Mouse (Mus musculus) MEL (cell line): ENCODE data around the gene Sptbn1. TPM values are rescaled to one million over a fixed set of nuclear protein-coding genes. Genes with fewer than 3 reads are reported as not detected.

ENCODE experiments used
- DNase-seq: peaks from one replicate; pipeline ENCODE4 v3.0.0; 2011; ENCODE audit warnings: low read depth, low spot score
- H3K27ac ChIP-seq: 2 replicates; pipeline ENCODE4 v1.5.1; 2012; ENCODE audit warnings: low read depth, mild to moderate bottlenecking, control low read depth, low read length, moderate library complexity; ENCODE audit not compliant: control insufficient read depth
- H3K27me3 ChIP-seq, 2 experiments: fragments of 150-350 bp in 1 of 2; sonication (generic) in 1 of 2; 2 replicates each; pipeline ENCODE4 v1.6.1; 2012; ENCODE audit warnings: low read length in 2 of 2, mild to moderate bottlenecking in 2 of 2, improper control_type of control experiment in 1 of 2, moderate library complexity in 1 of 2; ENCODE audit not compliant: insufficient read depth in 2 of 2, control insufficient read depth in 1 of 2
- H3K36me3 ChIP-seq, 2 experiments: 2 replicates each; pipeline ENCODE4 v1.6.1; 2012 to 2014; ENCODE audit warnings: low read length in 2 of 2, improper control_type of control experiment in 1 of 2, inconsistent platforms in 1 of 2, mild to moderate bottlenecking in 1 of 2; ENCODE audit not compliant: insufficient read depth in 2 of 2, control insufficient read depth in 1 of 2
- H3K4me1 ChIP-seq, 2 experiments: fragments of 150-350 bp in 1 of 2; sonication (generic) in 1 of 2; 2 replicates each; pipeline ENCODE4 v1.6.1; 2012; ENCODE audit warnings: low read length in 2 of 2, improper control_type of control experiment in 1 of 2, mild to moderate bottlenecking in 1 of 2; ENCODE audit not compliant: insufficient read depth in 2 of 2, control insufficient read depth in 1 of 2
- H3K4me3 ChIP-seq, 2 experiments: fragments of 150-350 bp in 1 of 2; sonication (generic) in 1 of 2; 2 replicates each; pipeline ENCODE4 v1.5.1; 2012; ENCODE audit warnings: low read depth in 2 of 2, low read length in 2 of 2, mild to moderate bottlenecking in 2 of 2, moderate library complexity in 2 of 2, control low read depth in 1 of 2, improper control_type of control experiment in 1 of 2; ENCODE audit not compliant: control insufficient read depth in 1 of 2, insufficient read depth in 1 of 2
- H3K79me2 ChIP-seq: 2 replicates; pipeline ENCODE4 v1.6.1; 2012; ENCODE audit warnings: mild to moderate bottlenecking, low read length, moderate library complexity; ENCODE audit not compliant: control insufficient read depth, poor library complexity, insufficient read depth
- H3K9ac ChIP-seq: 2 replicates; pipeline ENCODE4 v1.6.1; 2012; ENCODE audit warnings: low read depth, mild to moderate bottlenecking, control low read depth, low read length, moderate library complexity; ENCODE audit not compliant: control insufficient read depth, poor library complexity, severe bottlenecking
- H3K9me3 ChIP-seq: fragments of 150-350 bp; sonication (generic); replicated peaks from 2 replicates; pipeline ENCODE4 v1.6.1; 2012; ENCODE audit warnings: mild to moderate bottlenecking, low read length, improper control_type of control experiment, moderate library complexity; ENCODE audit not compliant: insufficient read depth
- BHLHE40 ChIP-seq: IDR thresholded peaks from 2 replicates; pipeline ENCODE4 v1.6.1; 2012; ENCODE audit warnings: low read depth, mild to moderate bottlenecking, inconsistent platforms, low read length, improper control_type of control experiment, borderline replicate concordance
- CHD1 ChIP-seq: IDR thresholded peaks from 2 replicates; pipeline ENCODE4 v1.6.1; 2012; ENCODE audit warnings: low read depth, mild to moderate bottlenecking, inconsistent platforms, low read length, improper control_type of control experiment
- E2F4 ChIP-seq: IDR thresholded peaks from 2 replicates; pipeline ENCODE4 v1.6.1; 2011; ENCODE audit warnings: low read depth, low read length, improper control_type of control experiment, borderline replicate concordance
- ETS1 ChIP-seq: IDR thresholded peaks from 2 replicates; pipeline ENCODE4 v1.6.1; 2012; ENCODE audit warnings: low read depth, mild to moderate bottlenecking, inconsistent platforms, low read length, improper control_type of control experiment, moderate library complexity
- GATA1 ChIP-seq: IDR thresholded peaks from 2 replicates; pipeline ENCODE4 v1.6.1; 2011; ENCODE audit warnings: low read depth, low read length, improper control_type of control experiment
- HCFC1 ChIP-seq: IDR thresholded peaks from 2 replicates; pipeline ENCODE4 v1.6.1; 2012; ENCODE audit warnings: low read depth, mild to moderate bottlenecking, inconsistent platforms, low read length, improper control_type of control experiment, moderate library complexity
- JUND ChIP-seq: IDR thresholded peaks from 2 replicates; pipeline ENCODE4 v1.6.1; 2011; ENCODE audit warnings: low read depth, mild to moderate bottlenecking, improper control_type of control experiment, low read length
- MAX ChIP-seq: IDR thresholded peaks from 2 replicates; pipeline ENCODE4 v1.6.1; 2011; ENCODE audit warnings: low read length, improper control_type of control experiment
- MAZ ChIP-seq: IDR thresholded peaks from 2 replicates; pipeline ENCODE4 v1.6.1; 2012; ENCODE audit warnings: low read depth, mild to moderate bottlenecking, inconsistent platforms, low read length, improper control_type of control experiment
- MEF2A ChIP-seq: IDR thresholded peaks from 2 replicates; pipeline ENCODE4 v1.6.1; 2014; ENCODE audit warnings: low read depth, mild to moderate bottlenecking, inconsistent platforms, low read length, improper control_type of control experiment; ENCODE audit not compliant: poor library complexity, insufficient replicate concordance, severe bottlenecking; ENCODE audit errors: extremely low read depth
- MXI1 ChIP-seq: IDR thresholded peaks from 2 replicates; pipeline ENCODE4 v1.6.1; 2011; ENCODE audit warnings: mild to moderate bottlenecking, low read depth, low read length, improper control_type of control experiment
- MYB ChIP-seq: IDR thresholded peaks from 2 replicates; pipeline ENCODE4 v1.6.1; 2011; ENCODE audit warnings: mild to moderate bottlenecking, low read depth, low read length, improper control_type of control experiment
- MYC ChIP-seq: IDR thresholded peaks from 2 replicates; pipeline ENCODE4 v1.6.1; 2011; ENCODE audit warnings: low read depth, mild to moderate bottlenecking, low read length, improper control_type of control experiment, moderate library complexity
- NRF1 ChIP-seq: IDR thresholded peaks from 2 replicates; pipeline ENCODE4 v1.6.1; 2014; ENCODE audit warnings: low read depth, mild to moderate bottlenecking, inconsistent platforms, low read length, improper control_type of control experiment, moderate library complexity; ENCODE audit not compliant: poor library complexity, insufficient read depth, severe bottlenecking
- POLR2A ChIP-seq, 2 experiments: IDR thresholded peaks; 2 replicates each; pipeline ENCODE4 v1.6.1; 2011 to 2012; ENCODE audit warnings: low read length in 2 of 2, mild to moderate bottlenecking in 2 of 2, control low read depth in 1 of 2, improper control_type of control experiment in 1 of 2, low read depth in 1 of 2, moderate library complexity in 1 of 2; ENCODE audit not compliant: control insufficient read depth in 1 of 2, insufficient read depth in 1 of 2, poor library complexity in 1 of 2
- RAD21 ChIP-seq: IDR thresholded peaks from 2 replicates; pipeline ENCODE4 v1.6.1; 2011; ENCODE audit warnings: mild to moderate bottlenecking, low read depth, low read length, improper control_type of control experiment
- TAL1 ChIP-seq: IDR thresholded peaks from 2 replicates; pipeline ENCODE4 v1.6.1; 2012; ENCODE audit warnings: mild to moderate bottlenecking, inconsistent platforms, low read length, moderate library complexity, mixed read lengths
- TCF12 ChIP-seq: IDR thresholded peaks from 2 replicates; pipeline ENCODE4 v1.6.1; 2014; ENCODE audit warnings: low read depth, mild to moderate bottlenecking, inconsistent platforms, low read length, improper control_type of control experiment, moderate library complexity
- ZC3H11A ChIP-seq: IDR thresholded peaks from 2 replicates; pipeline ENCODE4 v1.6.1; 2012; ENCODE audit warnings: low read depth, mild to moderate bottlenecking, inconsistent platforms, low read length, improper control_type of control experiment
- ZKSCAN1 ChIP-seq: IDR thresholded peaks from 2 replicates; pipeline ENCODE4 v1.6.1; 2012; ENCODE audit warnings: low read depth, mild to moderate bottlenecking, inconsistent platforms, low read length, improper control_type of control experiment, moderate library complexity
- ZNF384 ChIP-seq: IDR thresholded peaks from 2 replicates; pipeline ENCODE4 v1.6.1; 2012; ENCODE audit warnings: low read depth, mild to moderate bottlenecking, inconsistent platforms, low read length, improper control_type of control experiment
- polyA plus RNA-seq, 2 experiments: library from polyadenylated mRNA; stranded (reverse) in 1 of 2; unstranded in 1 of 2; fragments of >175 nt in 1 of 2; fragments of >200 nt in 1 of 2; gene quantifications; 2 replicates each; pipeline versions ENCODE4 v1.2.1 to v1.2.4; 2012; ENCODE audit warnings: low replicate concordance in 2 of 2, low read depth in 1 of 2; ENCODE audit not compliant: insufficient read length in 2 of 2, insufficient read depth in 1 of 2, missing spikeins in 1 of 2
- total RNA-seq: library from RNA; depleted of rRNA; stranded (reverse); fragments of 300-350 nt; gene quantifications from 2 replicates; pipeline ENCODE4 v1.2.3, GENCODE M21; 2012

Gene Sptbn1
- total and polyA plus RNA-seq, 3 experiments: 14.6 to 20.2 TPM; not detected in 1

- Histone ChIP-seq H3K79me2 (no peaks in the 10 kb centered on the region), H3K4me3 (no peak overlapping the region), H3K9me3 (no peaks in the 10 kb centered on the region), H3K4me1 (peaks cover 2 to 4% of the 10 kb centered on the region in 2 experiments; a peak in 3 of 4 replicates), H3K36me3 (no peaks in the 10 kb centered on the region), H3K9ac (no peak overlapping the region), H3K27ac (no peak overlapping the region), H3K27me3 (no peaks in the 10 kb centered on the region; a peak in 1 of 4 replicates)
- DNase-seq: no peak
- TF ChIP-seq BHLHE40 (no peak), ETS1 (no peak), HCFC1 (no peak), GATA1 (no peak), ZC3H11A (no peak), E2F4 (no peak), MEF2A (no peak), TCF12 (no peak), RAD21 (no peak), MXI1 (no peak), CHD1 (no peak)
Measured at GRCm38 (mm10) chr11:30230330-30230771, 37.6 kb downstream of the Sptbn1 start.

- no peak for TF ChIP-seq CHD1
- TF ChIP-seq MAZ: no peak
- TF ChIP-seq ZNF384: no peak
- no peak for TF ChIP-seq POLR2A (IDR thresholded peaks at IDR 0.05; ENCODE audit: control insufficient read depth in 1 of 2, insufficient read depth in 1 of 2, low read depth in 1 of 2, low read length in 2 of 2, poor library complexity in 1 of 2)
- TF ChIP-seq TCF12: no peak
- no peak for TF ChIP-seq NRF1
- no peak for TF ChIP-seq TAL1
- TF ChIP-seq MYC: no peak
- no peak for TF ChIP-seq MXI1
- no peak for TF ChIP-seq MAX
- TF ChIP-seq JUND: no peak
- TF ChIP-seq MEF2A: no peak
- TF ChIP-seq MYB: no peak
- no peak for TF ChIP-seq ETS1
- no peak for TF ChIP-seq BHLHE40
- no peak for TF ChIP-seq RAD21
- no peak for TF ChIP-seq ZKSCAN1
- Histone ChIP-seq H3K9me3 (no peaks in the 10 kb centered on the region), H3K79me2 (no peaks in the 10 kb centered on the region), H3K4me1 (peaks cover under 1 to 4% of the 10 kb centered on the region in 2 experiments; a peak in 3 of 4 replicates), H3K4me3 (no peak overlapping the region), H3K9ac (no peak overlapping the region), H3K27ac (no peak overlapping the region), H3K36me3 (peaks cover 0 to 2% of the 10 kb centered on the region in 2 experiments; a peak in 1 of 4 replicates), H3K27me3 (no peaks in the 10 kb centered on the region)
- DNase-seq: no peak
Measured at GRCm38 (mm10) chr11:30226756-30227155, 41.2 kb downstream of the Sptbn1 start.
